Comparison of ENCODE assay signal across 21 mouse cellular contexts in genomic region chr9:57257627-57258026, GRCm38 (mm10). TPM values are rescaled to one million over a fixed set of nuclear protein-coding genes. Genes with fewer than 3 reads are reported as not detected.
DNase-seq lines count a peak whose midpoint lies in the region; ATAC-seq lines count a peak whose summit lies in the region.
"Had no signal": no experiment of that assay in that cellular context is flagged by ENCODE, and none has a peak within 500 bp of the region (broad histone marks: within the 10 kb centered on the region; RNA-seq: fewer than 3 reads in every experiment).

No protein-coding gene starts in this region.

- H3K9me3 ChIP-seq in limb, embryonic 12.5 days: no peaks in the 10 kb centered on the region
- no peaks in the 10 kb centered on the region for H3K9me3 ChIP-seq in limb, embryonic 10.5 days (replicated peaks)
- no peaks in the 10 kb centered on the region for H3K9me3 ChIP-seq in hindbrain, embryonic 13.5 days
- H3K9me3 ChIP-seq: embryonic facial prominence, embryonic 10.5 days; forebrain, embryonic 13.5 days; heart, embryonic 13.5 days; hindbrain, embryonic 15.5 days had no signal

- H3K4me1 ChIP-seq in limb, embryonic 12.5 days (replicated peaks): peaks cover 16% of the 10 kb centered on the region
- H3K4me1 ChIP-seq in limb, embryonic 10.5 days: peaks cover 30% of the 10 kb centered on the region
- H3K4me1 ChIP-seq in hindbrain, embryonic 13.5 days (replicated peaks): peaks cover 18% of the 10 kb centered on the region

- peaks cover 59% of the 10 kb centered on the region for H3K36me3 ChIP-seq in limb, embryonic 12.5 days
- H3K36me3 ChIP-seq in limb, embryonic 10.5 days: peaks cover 65% of the 10 kb centered on the region
- peaks cover 21% of the 10 kb centered on the region for H3K36me3 ChIP-seq in hindbrain, embryonic 13.5 days
- H3K36me3 ChIP-seq: hindbrain, embryonic 15.5 days had no signal

- H3K27me3 ChIP-seq in limb, embryonic 12.5 days: no peaks in the 10 kb centered on the region; the same call in none of the 2 replicates
- H3K27me3 ChIP-seq in limb, embryonic 10.5 days (ENCODE audit: low read depth, poor library complexity, severe bottlenecking): no peaks in the 10 kb centered on the region; the same call in 1 of the 2 replicates
- peaks cover 16% of the 10 kb centered on the region; the same call in 1 of the 2 replicates for H3K27me3 ChIP-seq in hindbrain, embryonic 13.5 days
- H3K27me3 ChIP-seq: heart, embryonic 13.5 days had no signal

- no peak overlapping the region for H3K4me2 ChIP-seq in limb, embryonic 12.5 days
- no peak overlapping the region for H3K4me2 ChIP-seq in hindbrain, embryonic 13.5 days
- H3K4me2 ChIP-seq: forebrain, embryonic 13.5 days; heart, embryonic 13.5 days; hindbrain, embryonic 15.5 days had no signal

- peak; percentile 54 for DNase-seq in adrenal gland, postnatal 14 days
- no peak for DNase-seq in adrenal gland, postnatal 4 days (ENCODE audit: low spot score in 2 of 2)
- DNase-seq in limb, embryonic 10.5 days (ENCODE audit: low spot score): no peak
- DNase-seq in right cerebral cortex, postnatal 10 days (ENCODE audit: low spot score in 2 of 2): peak; percentile 58 to 64
- no peak for DNase-seq in right cerebral cortex, postnatal 14 days
- DNase-seq: adrenal gland, postnatal 25 days; forebrain, postnatal 0 days; gastrocnemius, postnatal 14 days; heart, postnatal 10 days had no signal

- ATAC-seq in limb, embryonic 12.5 days (ENCODE audit: insufficient number of reproducible peaks, insufficient read depth, low FRiP score, low TSS enrichment, low read depth): no peak
- ATAC-seq in hindbrain, embryonic 13.5 days (ENCODE audit: low FRiP score): no peak
- ATAC-seq: forebrain, embryonic 13.5 days; forebrain, postnatal 0 days had no signal

- WGBS in limb, embryonic 12.5 days: 92% methylated on average over 9 of the region's 9 CpGs
- WGBS in limb, embryonic 10.5 days: 93% methylated on average over 9 of the region's 9 CpGs
- 94% methylated on average over 9 of the region's 9 CpGs for WGBS in hindbrain, embryonic 13.5 days

- no peak overlapping the region for H3K27ac ChIP-seq in limb, embryonic 12.5 days
- H3K27ac ChIP-seq in limb, embryonic 10.5 days: no peak overlapping the region
- H3K27ac ChIP-seq in hindbrain, embryonic 13.5 days: no peak overlapping the region
- H3K27ac ChIP-seq: embryonic facial prominence, embryonic 10.5 days; forebrain, embryonic 13.5 days; heart, embryonic 13.5 days; hindbrain, embryonic 15.5 days had no signal

- no peak overlapping the region for H3K4me3 ChIP-seq in limb, embryonic 12.5 days (replicated peaks)
- no peak overlapping the region for H3K4me3 ChIP-seq in limb, embryonic 10.5 days
- no peak overlapping the region for H3K4me3 ChIP-seq in hindbrain, embryonic 13.5 days
- H3K4me3 ChIP-seq: embryonic facial prominence, embryonic 10.5 days; forebrain, embryonic 13.5 days; heart, embryonic 13.5 days; hindbrain, embryonic 15.5 days had no signal

- H3K9ac ChIP-seq in limb, embryonic 12.5 days (replicated peaks): 0 out of 2 replicates have a peak overlapping the region, but pooled peaks have one; percentile 14
- no peak overlapping the region for H3K9ac ChIP-seq in hindbrain, embryonic 13.5 days
- H3K9ac ChIP-seq: forebrain, embryonic 13.5 days; forebrain, postnatal 0 days; heart, embryonic 13.5 days; hindbrain, embryonic 15.5 days had no signal

RNA-seq across cellular contexts. Expression of gene 1700017B05Rik, which starts 4.8 kb away (rescaled TPM):
- 36.2 and 45.6 TPM in 2 replicates for total RNA-seq in adrenal gland, postnatal 14 days (2021)
- 10 to 100 TPM; 73.3 to 79.1 TPM for total RNA-seq in adrenal gland, postnatal 4 days (2021)
- polyA plus RNA-seq in limb, embryonic 12.5 days (2016; fragmentation: Nextera tagmentation; extraction: Ambion mirVana): 15.3 and 16.3 TPM in 2 replicates
- 17.7 and 19.2 TPM in 2 replicates for polyA plus RNA-seq in limb, embryonic 10.5 days (2016; fragmentation: Nextera tagmentation; extraction: Ambion mirVana)
- 3.8 and 5.4 TPM in 2 replicates for polyA plus RNA-seq in hindbrain, embryonic 13.5 days (2015; fragmentation: Nextera tagmentation; extraction: Ambion mirVana)

RNA-seq across cellular contexts. Expression of gene Trcg1, which starts 21.3 kb away (rescaled TPM):
- not detected in 2 replicates for total RNA-seq in adrenal gland, postnatal 14 days (2021)
- not detected for total RNA-seq in adrenal gland, postnatal 4 days (2021)
- polyA plus RNA-seq in limb, embryonic 12.5 days (2016; fragmentation: Nextera tagmentation; extraction: Ambion mirVana): not detected in 2 replicates
- polyA plus RNA-seq in limb, embryonic 10.5 days (2016; fragmentation: Nextera tagmentation; extraction: Ambion mirVana): not detected in 2 replicates
- polyA plus RNA-seq in hindbrain, embryonic 13.5 days (2015; fragmentation: Nextera tagmentation; extraction: Ambion mirVana): not detected in 2 replicates
- total RNA-seq: adrenal gland, postnatal 25 days; forebrain, postnatal 0 days; gastrocnemius, adult 18-20 months; gastrocnemius, postnatal 14 days; heart, postnatal 10 days; hematopoietic stem cell, adult 5-6 weeks had no signal
- polyA plus RNA-seq: C2C12; cerebellum, adult 2 months; embryonic facial prominence, embryonic 14.5 days; forebrain, embryonic 13.5 days; forebrain, postnatal 0 days; gonadal fat pad, adult 2 months; hindbrain, embryonic 15.5 days had no signal

Comparison
In these comparisons a context has a peak if more than half of its experiments do, and no peak if none do; other contexts are left out.
1. DNase-seq: peak in adrenal gland, postnatal 14 days (single experiment) and right cerebral cortex, postnatal 10 days (2 of 2); none in adrenal gland, postnatal 4 days (0 of 2), limb, embryonic 10.5 days (single experiment) and right cerebral cortex, postnatal 14 days (single experiment).